Mouse (Mus musculus) megakaryocyte, adult 5-6 weeks (primary cell): ENCODE results near the gene Atp6v0c. TPM values are rescaled to one million over a fixed set of nuclear protein-coding genes. Genes with fewer than 3 reads are reported as not detected.

Experiments used
- ATAC-seq: 2 replicates; pipeline ENCODE4 v1.8.0; 2016; ENCODE audit warnings: mild to moderate bottlenecking, inconsistent platforms; ENCODE audit not compliant: poor library complexity, severe bottlenecking
- total RNA-seq, 2 experiments: library from RNA; stranded (forward) in 1 of 2; stranded (reverse) in 1 of 2; fragments of 153-499, 151-499 nt in 1 of 2; fragments of 221-1000, 200-1000 nt in 1 of 2; gene quantifications; 2 replicates each; pipeline versions ENCODE4 v1.2.3 to v1.2.4; 2015 to 2017

Atp6v0c gene
- total RNA-seq, 2 experiments from 2014 or later = 175 to 468 TPM

DNA sequence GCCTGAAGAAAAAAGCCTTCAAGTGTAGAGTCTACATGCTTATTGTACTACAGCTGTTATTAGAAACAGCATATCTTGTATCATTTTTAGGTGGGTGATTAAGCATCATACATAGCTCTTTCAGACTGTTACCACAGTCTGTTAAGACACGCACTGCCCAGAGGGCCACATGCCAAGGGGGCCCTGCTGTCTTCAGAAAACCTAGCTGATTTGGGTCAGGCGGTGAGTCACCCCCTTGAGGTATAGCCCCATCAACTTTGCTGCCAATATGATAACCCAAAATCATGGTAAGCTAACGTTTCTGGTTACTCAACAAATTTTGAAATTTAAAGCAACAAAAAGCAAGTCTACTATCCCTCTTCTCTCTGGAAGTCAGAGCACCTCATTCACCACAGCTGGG lies 50.1 kb downstream of the Atp6v0c start:
- ATAC-seq = no peak

Other genes with a start within 250 kb of the Atp6v0c start
- gene Sbp, start 228.0 kb downstream of the Atp6v0c start, total RNA-seq (2015) = not detected in 2 replicates
- gene Sbp, start 228.0 kb downstream of the Atp6v0c start, total RNA-seq (2017) = not detected in 2 replicates
- not detected in 2 replicates for gene Sbpl, start 214.4 kb downstream of the Atp6v0c start, total RNA-seq (2015)
- not detected in 2 replicates for gene Sbpl, start 214.4 kb downstream of the Atp6v0c start, total RNA-seq (2017)
- 1.2 and 2.5 TPM in 2 replicates for gene Prss30, start 189.1 kb downstream of the Atp6v0c start, total RNA-seq (2015)
- gene Prss30, start 189.1 kb downstream of the Atp6v0c start, total RNA-seq (2017) = 0.89 and 1.2 TPM in 2 replicates
- gene Prss22, start 171.6 kb downstream of the Atp6v0c start, total RNA-seq (2015) = not detected in 2 replicates
- not detected in 2 replicates for gene Prss22, start 171.6 kb downstream of the Atp6v0c start, total RNA-seq (2017)
- gene Prss27, start 131.6 kb downstream of the Atp6v0c start, total RNA-seq (2015) = not detected in 2 replicates
- gene Prss27, start 131.6 kb downstream of the Atp6v0c start, total RNA-seq (2017) = not detected in 2 replicates
- gene Kctd5, start 96.2 kb downstream of the Atp6v0c start, total RNA-seq (2015) = 12.0 and 16.7 TPM in 2 replicates
- gene Kctd5, start 96.2 kb downstream of the Atp6v0c start, total RNA-seq (2017) = 17.3 and 17.7 TPM in 2 replicates
- gene Pdpk1, start 18.8 kb downstream of the Atp6v0c start, total RNA-seq (2015) = 45.4 and 51.3 TPM in 2 replicates
- gene Pdpk1, start 18.8 kb downstream of the Atp6v0c start, total RNA-seq (2017) = 50.6 and 57.7 TPM in 2 replicates
- gene Amdhd2, start 5.9 kb downstream of the Atp6v0c start, total RNA-seq (2015) = 28.8 and 36.3 TPM in 2 replicates
- gene Amdhd2, start 5.9 kb downstream of the Atp6v0c start, total RNA-seq (2017) = 44.4 and 68.1 TPM in 2 replicates
- 5.5 and 11.8 TPM in 2 replicates for gene Tbc1d24, start 35.9 kb upstream of the Atp6v0c start, total RNA-seq (2015)
- gene Tbc1d24, start 35.9 kb upstream of the Atp6v0c start, total RNA-seq (2017) = 4.0 and 4.6 TPM in 2 replicates
- gene Ntn3, start 39.8 kb upstream of the Atp6v0c start, total RNA-seq (2015) = 0.11 TPM in 1 of 2 replicates, not detected in the other
- gene Ntn3, start 39.8 kb upstream of the Atp6v0c start, total RNA-seq (2017) = 0.08 TPM in 1 of 2 replicates, not detected in the other
- 6.6 and 7.8 TPM in 2 replicates for gene Tedc2, start 51.1 kb upstream of the Atp6v0c start, total RNA-seq (2015)
- 12.3 and 13.5 TPM in 2 replicates for gene Tedc2, start 51.1 kb upstream of the Atp6v0c start, total RNA-seq (2017)
- 34.1 and 35.1 TPM in 2 replicates for gene Ccnf, start 81.8 kb upstream of the Atp6v0c start, total RNA-seq (2015)
- gene Ccnf, start 81.8 kb upstream of the Atp6v0c start, total RNA-seq (2017) = 40.4 and 49.4 TPM in 2 replicates
- 0.41 and 0.58 TPM in 2 replicates for gene Abca17, start 181.4 kb upstream of the Atp6v0c start, total RNA-seq (2015)
- gene Abca17, start 181.4 kb upstream of the Atp6v0c start, total RNA-seq (2017) = 0.28 and 0.88 TPM in 2 replicates
- 40.2 and 43.6 TPM in 2 replicates for gene Abca3, start 182.2 kb upstream of the Atp6v0c start, total RNA-seq (2015)
- 32.2 and 33.5 TPM in 2 replicates for gene Abca3, start 182.2 kb upstream of the Atp6v0c start, total RNA-seq (2017)
- gene Rnps1, start 244.9 kb upstream of the Atp6v0c start, total RNA-seq (2015) = 93.0 and 102 TPM in 2 replicates
- gene Rnps1, start 244.9 kb upstream of the Atp6v0c start, total RNA-seq (2017) = 115 and 125 TPM in 2 replicates